ENCODE assay signal across 8 mouse cellular contexts in the genomic region with DNA sequence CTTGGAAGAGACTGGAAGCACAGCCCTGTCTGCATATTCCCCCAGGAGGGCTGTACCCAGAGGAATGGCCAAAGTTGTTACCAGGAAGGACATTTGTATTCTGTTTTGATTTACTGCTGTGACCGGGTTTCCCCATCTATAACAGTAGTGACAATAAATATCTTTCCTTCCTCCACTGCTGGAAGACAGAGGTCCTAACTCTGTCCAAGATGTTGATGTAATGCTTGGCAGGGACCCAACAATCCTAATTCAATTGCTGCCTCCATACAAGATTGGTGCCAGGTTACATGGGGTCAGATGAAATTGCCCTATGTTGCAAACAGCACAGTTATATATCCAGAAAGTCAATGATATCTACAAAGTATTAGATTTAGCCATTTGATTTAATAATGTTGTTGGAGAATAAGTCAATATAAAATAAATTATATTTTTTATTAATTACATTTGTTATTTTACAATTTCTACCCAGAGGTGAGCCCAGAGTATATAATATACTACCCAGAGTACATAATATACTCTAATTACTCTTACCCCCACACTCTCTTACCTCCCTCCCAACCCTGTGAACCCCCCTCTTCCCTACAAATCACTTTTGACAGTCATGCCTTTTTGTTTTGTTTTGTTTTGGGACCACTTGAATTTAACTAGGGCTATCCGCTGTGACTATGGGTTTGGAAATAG.
DNase-seq lines count a peak whose midpoint lies in the region; ATAC-seq lines count a peak whose summit lies in the region.

No protein-coding gene starts in this region.

- H3K36me3 ChIP-seq in hindbrain, embryonic 16.5 days (ENCODE audit: control insufficient read depth, insufficient read depth, low read length): no peaks in the 10 kb centered on the region
- H3K36me3 ChIP-seq in hindbrain, embryonic 11.5 days (ENCODE audit: control insufficient read depth, insufficient read depth, low read length): no peaks in the 10 kb centered on the region
- H3K36me3 ChIP-seq in lung, embryonic 15.5 days: no peaks in the 10 kb centered on the region
- H3K36me3 ChIP-seq in liver, embryonic 11.5 days (ENCODE audit: control insufficient read depth, insufficient read depth, low read length): no peaks in the 10 kb centered on the region

- 54% methylated on average over 2 of the region's 2 CpGs for WGBS in hindbrain, embryonic 16.5 days
- WGBS in hindbrain, embryonic 11.5 days: 82% methylated on average over 2 of the region's 2 CpGs
- 46% methylated on average over 2 of the region's 2 CpGs for WGBS in lung, embryonic 15.5 days
- 78% methylated on average over 2 of the region's 2 CpGs for WGBS in liver, embryonic 11.5 days

- H3K9me3 ChIP-seq in hindbrain, embryonic 16.5 days (ENCODE audit: control insufficient read depth, low read length): no peaks in the 10 kb centered on the region
- no peaks in the 10 kb centered on the region for H3K9me3 ChIP-seq in hindbrain, embryonic 11.5 days (ENCODE audit: control insufficient read depth, low read length)
- H3K9me3 ChIP-seq in lung, embryonic 15.5 days: no peaks in the 10 kb centered on the region
- H3K9me3 ChIP-seq in liver, embryonic 11.5 days (ENCODE audit: control insufficient read depth, low read length): no peaks in the 10 kb centered on the region

- H3K27me3 ChIP-seq in hindbrain, embryonic 16.5 days (replicated peaks; ENCODE audit: control insufficient read depth, insufficient read depth, low read length): no peaks in the 10 kb centered on the region; the same call in 1 of the 2 replicates
- no peaks in the 10 kb centered on the region for H3K27me3 ChIP-seq in hindbrain, embryonic 11.5 days (ENCODE audit: control insufficient read depth, insufficient read depth, low read length)
- peaks cover 39% of the 10 kb centered on the region for H3K27me3 ChIP-seq in lung, embryonic 15.5 days
- no peaks in the 10 kb centered on the region for H3K27me3 ChIP-seq in liver, embryonic 11.5 days (replicated peaks; ENCODE audit: control insufficient read depth, insufficient read depth, low read length)

- H3K9ac ChIP-seq in hindbrain, embryonic 16.5 days (ENCODE audit: low read depth, low read length): no peak overlapping the region
- no peak overlapping the region for H3K9ac ChIP-seq in hindbrain, embryonic 11.5 days (ENCODE audit: low read depth, low read length)
- H3K9ac ChIP-seq in lung, embryonic 15.5 days: no peak overlapping the region
- H3K9ac ChIP-seq in liver, embryonic 11.5 days (ENCODE audit: low read depth, low read length): no peak overlapping the region

- peak; percentile 58; the same call in 1 of the 2 replicates for ATAC-seq in hindbrain, embryonic 16.5 days
- no peak for ATAC-seq in hindbrain, embryonic 11.5 days (ENCODE audit: low FRiP score)
- ATAC-seq in lung, embryonic 15.5 days (ENCODE audit: borderline replicate concordance, extremely low read depth, low FRiP score, low TSS enrichment): peak; percentile 66; the same call in 1 of the 2 replicates
- no peak for ATAC-seq in granulocyte monocyte progenitor cell, adult 5-6 weeks (replicated peaks; ENCODE audit: poor library complexity, severe bottlenecking)
- ATAC-seq in liver, embryonic 11.5 days (replicated peaks; ENCODE audit: low FRiP score): no peak

- intact Hi-C loops in heart, postnatal 10 days (cut with DNase I): no loop called here

- H3K27ac ChIP-seq in hindbrain, embryonic 16.5 days (ENCODE audit: low read depth, low read length): no peak overlapping the region
- no peak overlapping the region for H3K27ac ChIP-seq in hindbrain, embryonic 11.5 days (ENCODE audit: low read depth, low read length)
- no peak overlapping the region for H3K27ac ChIP-seq in lung, embryonic 15.5 days
- no peak overlapping the region for H3K27ac ChIP-seq in liver, embryonic 11.5 days (ENCODE audit: low read depth, low read length)

- 0 out of 2 replicates have a peak, but pooled peaks cover 2% of the 10 kb centered on the region for H3K4me1 ChIP-seq in hindbrain, embryonic 16.5 days (ENCODE audit: control insufficient read depth, insufficient read depth, low read depth, low read length)
- H3K4me1 ChIP-seq in hindbrain, embryonic 11.5 days (replicated peaks; ENCODE audit: control insufficient read depth, insufficient read depth, low read length): no peaks in the 10 kb centered on the region
- peaks cover 7% of the 10 kb centered on the region for H3K4me1 ChIP-seq in lung, embryonic 15.5 days
- H3K4me1 ChIP-seq in liver, embryonic 11.5 days (replicated peaks; ENCODE audit: control insufficient read depth, insufficient read depth, low read length): no peaks in the 10 kb centered on the region

- no peak overlapping the region for H3K4me2 ChIP-seq in hindbrain, embryonic 16.5 days (ENCODE audit: low read length)
- H3K4me2 ChIP-seq in hindbrain, embryonic 11.5 days (replicated peaks; ENCODE audit: low read depth, low read length): no peak overlapping the region
- no peak overlapping the region for H3K4me2 ChIP-seq in lung, embryonic 15.5 days
- no peak overlapping the region for H3K4me2 ChIP-seq in liver, embryonic 11.5 days

- no peak for DNase-seq in hindbrain, embryonic 11.5 days (ENCODE audit: low spot score)
- DNase-seq in adrenal gland, postnatal 14 days: peak; percentile 79
- DNase-seq in heart, postnatal 10 days: peak; percentile 82 to 86
- no peak for DNase-seq in liver, embryonic 11.5 days (ENCODE audit: low spot score)
- no peak for DNase-seq in layer of hippocampus, postnatal 10 days (ENCODE audit: low spot score in 2 of 2)

- no peak overlapping the region for H3K4me3 ChIP-seq in hindbrain, embryonic 16.5 days (ENCODE audit: low read length)
- no peak overlapping the region for H3K4me3 ChIP-seq in hindbrain, embryonic 11.5 days (ENCODE audit: low read depth, low read length)
- H3K4me3 ChIP-seq in lung, embryonic 15.5 days: no peak overlapping the region
- no peak overlapping the region for H3K4me3 ChIP-seq in liver, embryonic 11.5 days (ENCODE audit: low read depth, low read length)

Comparison
In these comparisons a context has a peak if more than half of its experiments do, and no peak if none do; other contexts are left out.
1. ATAC-seq: peak in hindbrain, embryonic 16.5 days (single experiment) and lung, embryonic 15.5 days (single experiment); none in hindbrain, embryonic 11.5 days (single experiment), granulocyte monocyte progenitor cell, adult 5-6 weeks (single experiment) and liver, embryonic 11.5 days (single experiment).
2. DNase-seq: peak in adrenal gland, postnatal 14 days (single experiment) and heart, postnatal 10 days (2 of 2); none in hindbrain, embryonic 11.5 days (single experiment), liver, embryonic 11.5 days (single experiment) and layer of hippocampus, postnatal 10 days (0 of 2).